9 mouse cellular contexts compared by ENCODE assay signal in genomic region chr16:4448235-4448634, GRCm38 (mm10). TPM values are rescaled to one million over a fixed set of nuclear protein-coding genes. Genes with fewer than 3 reads are reported as not detected.
DNase-seq lines count a peak whose midpoint lies in the region; ATAC-seq and TF ChIP-seq lines count a peak whose summit lies in the region.
"Had no signal": no experiment of that assay in that cellular context is flagged by ENCODE, and none has a peak within 500 bp of the region (broad histone marks: within the 10 kb centered on the region; RNA-seq: fewer than 3 reads in every experiment).

No protein-coding gene starts in this region.

- WGBS in forebrain, postnatal 0 days = 32% methylated on average over 9 of the region's 9 CpGs
- 30% methylated on average over 9 of the region's 9 CpGs for WGBS in forebrain, embryonic 15.5 days

- no peaks in the 10 kb centered on the region for H3K9me3 ChIP-seq in forebrain, postnatal 0 days (ENCODE audit: low read length)
- no peaks in the 10 kb centered on the region for H3K9me3 ChIP-seq in forebrain, embryonic 15.5 days

- no peak overlapping the region for H3K27ac ChIP-seq in forebrain, postnatal 0 days (ENCODE audit: low read depth, low read length)
- H3K27ac ChIP-seq in forebrain, embryonic 15.5 days (replicated peaks) = no peak overlapping the region

- no peak overlapping the region for H3K4me2 ChIP-seq in forebrain, postnatal 0 days (ENCODE audit: low read depth)
- H3K4me2 ChIP-seq in forebrain, embryonic 15.5 days (replicated peaks) = no peak overlapping the region

- DNase-seq in forebrain, postnatal 0 days = peak; percentile 5
- peak; percentile 65 for DNase-seq in NIH3T3 (ENCODE audit: low read depth)
- DNase-seq in kidney, adult 18-20 months = peak; percentile 48
- DNase-seq in lung, postnatal 14 days = peak; percentile 32
- no peak for DNase-seq in spleen, postnatal 10 days (ENCODE audit: low spot score in 2 of 2)
- no peak for DNase-seq in B cell, adult 2 months
- DNase-seq in cerebellum, adult 11-12 months = no peak

- ATAC-seq in forebrain, postnatal 0 days = peak; percentile 18; the same call in 1 of the 2 replicates
- no peak for ATAC-seq in forebrain, embryonic 15.5 days (replicated peaks)

- no peaks in the 10 kb centered on the region for H3K4me1 ChIP-seq in forebrain, postnatal 0 days (ENCODE audit: insufficient read depth)
- H3K4me1 ChIP-seq in forebrain, embryonic 15.5 days = no peaks in the 10 kb centered on the region

- H3K4me3 ChIP-seq in forebrain, postnatal 0 days (ENCODE audit: low read depth, low read length) = no peak overlapping the region
- H3K4me3 ChIP-seq in forebrain, embryonic 15.5 days = no peak overlapping the region

- no peak overlapping the region for H3K9ac ChIP-seq in forebrain, postnatal 0 days
- H3K9ac ChIP-seq in forebrain, embryonic 15.5 days (replicated peaks) = no peak overlapping the region

- H3K27me3 ChIP-seq in forebrain, postnatal 0 days (ENCODE audit: insufficient read depth, low read length) = no peaks in the 10 kb centered on the region
- H3K27me3 ChIP-seq in forebrain, embryonic 15.5 days = no peaks in the 10 kb centered on the region
- H3K27me3 ChIP-seq: CH12.LX had no signal

- TF ChIP-seq CTCF in forebrain, postnatal 0 days (IDR thresholded peaks at IDR 0.05; ENCODE audit: low read depth) = no peak

- H3K36me3 ChIP-seq in forebrain, postnatal 0 days (ENCODE audit: insufficient read depth) = no peaks in the 10 kb centered on the region
- no peaks in the 10 kb centered on the region for H3K36me3 ChIP-seq in forebrain, embryonic 15.5 days

RNA-seq across cellular contexts. Expression of gene Adcy9, which starts 27.9 kb away (rescaled TPM):
- 18.0 and 19.9 TPM in 2 replicates for total RNA-seq in forebrain, postnatal 0 days (2014; rRNA removed)
- 2.4 and 3.8 TPM in 2 replicates for polyA plus RNA-seq in forebrain, postnatal 0 days (2015; fragmentation: Nextera tagmentation; extraction: Ambion mirVana)
- 2.6 and 2.7 TPM in 2 replicates for polyA plus RNA-seq in forebrain, embryonic 15.5 days (2015; fragmentation: Nextera tagmentation; extraction: Ambion mirVana)

Comparison
In these comparisons a context has a peak if more than half of its experiments do, and no peak if none do; other contexts are left out.
1. DNase-seq: peak in forebrain, postnatal 0 days (single experiment), NIH3T3 (single experiment), kidney, adult 18-20 months (single experiment) and lung, postnatal 14 days (single experiment); none in spleen, postnatal 10 days (0 of 2), B cell, adult 2 months (0 of 2) and cerebellum, adult 11-12 months (single experiment).